Mouse (Mus musculus): Measurements from ENCODE around the gene Nxf1. TPM values are rescaled to one million over a fixed set of nuclear protein-coding genes. Genes with fewer than 3 reads are reported as not detected.

The Nxf1 gene
- polyA plus RNA-seq, 1 experiment from 2014 or later, result 120 TPM

DNA sequence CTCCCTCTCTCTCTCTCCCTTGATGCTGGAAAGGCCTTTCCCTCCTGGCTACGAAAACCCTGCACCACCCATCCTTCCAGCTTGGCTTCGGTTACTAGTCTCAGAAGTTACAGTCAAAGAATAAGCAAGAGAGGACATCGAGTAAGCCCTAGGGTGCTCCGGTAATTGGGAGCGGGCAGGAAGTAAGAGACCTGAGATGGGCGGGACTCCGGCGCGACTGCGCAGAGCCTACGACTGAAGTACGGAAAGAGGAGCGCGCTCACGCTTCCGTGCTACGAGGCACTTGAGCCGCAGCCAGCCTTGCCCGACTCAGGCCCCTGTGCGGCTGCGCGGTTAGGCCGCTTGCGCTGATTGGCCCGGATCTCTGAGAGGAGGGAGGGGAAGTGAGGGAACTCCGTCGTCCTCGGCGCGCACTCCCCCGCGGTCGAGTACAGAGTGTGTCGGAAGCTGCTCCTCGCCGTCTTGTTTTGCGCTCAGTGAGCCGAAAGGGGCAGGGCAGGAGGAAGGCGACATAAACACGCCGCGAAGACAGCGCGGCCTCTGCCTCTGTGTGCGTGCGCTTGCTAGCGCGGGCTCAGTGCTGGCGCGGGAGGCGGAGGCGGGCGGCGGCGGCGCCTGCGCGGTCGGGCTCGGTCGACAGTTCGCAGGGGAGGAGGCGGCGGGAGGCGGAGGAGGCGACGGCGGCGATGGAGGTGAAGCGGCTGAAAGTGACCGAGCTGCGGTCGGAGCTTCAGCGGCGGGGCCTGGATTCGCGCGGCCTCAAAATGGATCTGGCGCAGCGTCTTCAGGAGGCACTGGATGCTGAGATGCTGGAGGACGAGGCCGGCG lies 62.9 kb downstream of the Nxf1 start, which contains the start of gene Hnrnpul2:
TSS of gene Hnrnpul2 (plus strand) at position 415 of the 828 bp plus-strand sequence.
- Histone ChIP-seq H3K4me3 (ENCODE audit: low read depth, low read length) (peak within 1 kb of the TSS; percentile 99), H3K4me2 (ENCODE audit: low read depth, low read length) (peak within 1 kb of the TSS; percentile 98), H3K36me3 (ENCODE audit: control insufficient read depth, insufficient read depth, low read length) (peaks cover 18% of the 10 kb centered on the region), H3K4me1 (ENCODE audit: control insufficient read depth, insufficient read depth, low read length) (peaks cover 50% of the 10 kb centered on the region), H3K9ac (replicated peaks; ENCODE audit: low read depth, low read length) (peak within 1 kb of the TSS; percentile 90), H3K9me3 (ENCODE audit: control insufficient read depth, low read length) (no peaks in the 10 kb centered on the region), H3K27ac (ENCODE audit: low read depth, low read length) (peak within 1 kb of the TSS; percentile 98), H3K27me3 (ENCODE audit: control insufficient read depth, insufficient read depth, low read length) (no peaks in the 10 kb centered on the region)
- WGBS, result under 1% methylated on average over 81 of the region's 83 CpGs
- ATAC-seq (ENCODE audit: low read depth), result peak; percentile 97

Small RNA genes lying within 50 kb of the gene (microRNA-seq; reads per million reads assigned to microRNA genes)
- gene Mir6992, result not detected

Other genes with a start within 250 kb of the Nxf1 start
- gene Slc22a8, start 165.8 kb upstream of the Nxf1 start, polyA plus RNA-seq (2014; fragmentation: Nextera tagmentation; extraction: Ambion mirVana), result 5.5 and 7.2 TPM in 2 replicates
- 1.8 TPM in 1 of 2 replicates, not detected in the other for gene Slc22a6, start 139.0 kb upstream of the Nxf1 start, polyA plus RNA-seq (2014; fragmentation: Nextera tagmentation; extraction: Ambion mirVana)
- gene Chrm1, start 93.3 kb upstream of the Nxf1 start, polyA plus RNA-seq (2014; fragmentation: Nextera tagmentation; extraction: Ambion mirVana), result 0.19 and 0.26 TPM in 2 replicates
- 145 and 163 TPM in 2 replicates for gene Slc3a2, start 33.7 kb upstream of the Nxf1 start, polyA plus RNA-seq (2014; fragmentation: Nextera tagmentation; extraction: Ambion mirVana)
- gene Wdr74, start 21.2 kb upstream of the Nxf1 start, polyA plus RNA-seq (2014; fragmentation: Nextera tagmentation; extraction: Ambion mirVana), result 88.5 and 91.5 TPM in 2 replicates
- gene 1700092M07Rik, start 16.4 kb upstream of the Nxf1 start, polyA plus RNA-seq (2014; fragmentation: Nextera tagmentation; extraction: Ambion mirVana), result 1.8 and 2.6 TPM in 2 replicates
- gene Stx5a, start 15.7 kb upstream of the Nxf1 start, polyA plus RNA-seq (2014; fragmentation: Nextera tagmentation; extraction: Ambion mirVana), result 115 and 120 TPM in 2 replicates
- 223 and 263 TPM in 2 replicates for gene Tmem223, start 13.9 kb downstream of the Nxf1 start, polyA plus RNA-seq (2014; fragmentation: Nextera tagmentation; extraction: Ambion mirVana)
- gene Tmem179b, start 17.4 kb downstream of the Nxf1 start, polyA plus RNA-seq (2014; fragmentation: Nextera tagmentation; extraction: Ambion mirVana), result 25.9 and 32.7 TPM in 2 replicates
- gene Taf6l, start 29.3 kb downstream of the Nxf1 start, polyA plus RNA-seq (2014; fragmentation: Nextera tagmentation; extraction: Ambion mirVana), result 17.7 and 19.0 TPM in 2 replicates
- gene Polr2g, start 41.5 kb downstream of the Nxf1 start, polyA plus RNA-seq (2014; fragmentation: Nextera tagmentation; extraction: Ambion mirVana), result 141 and 153 TPM in 2 replicates
- 7.1 and 7.7 TPM in 2 replicates for gene Zbtb3, start 45.5 kb downstream of the Nxf1 start, polyA plus RNA-seq (2014; fragmentation: Nextera tagmentation; extraction: Ambion mirVana)
- 52.2 and 54.3 TPM in 2 replicates for gene Ttc9c, start 62.3 kb downstream of the Nxf1 start, polyA plus RNA-seq (2014; fragmentation: Nextera tagmentation; extraction: Ambion mirVana)
- gene Hnrnpul2, start 62.9 kb downstream of the Nxf1 start, polyA plus RNA-seq (2014; fragmentation: Nextera tagmentation; extraction: Ambion mirVana), result 9.1 and 9.5 TPM in 2 replicates
- gene AC129217.1, start 72.7 kb downstream of the Nxf1 start, polyA plus RNA-seq (2014; fragmentation: Nextera tagmentation; extraction: Ambion mirVana), result not detected in 2 replicates
- 86.3 and 94.5 TPM in 2 replicates for gene Bscl2, start 80.4 kb downstream of the Nxf1 start, polyA plus RNA-seq (2014; fragmentation: Nextera tagmentation; extraction: Ambion mirVana)
- gene Gng3, start 82.1 kb downstream of the Nxf1 start, polyA plus RNA-seq (2014; fragmentation: Nextera tagmentation; extraction: Ambion mirVana), result 459 and 608 TPM in 2 replicates
- gene Lrrn4cl, start 93.7 kb downstream of the Nxf1 start, polyA plus RNA-seq (2014; fragmentation: Nextera tagmentation; extraction: Ambion mirVana), result 0.99 and 1.3 TPM in 2 replicates
- gene Ubxn1, start 114.4 kb downstream of the Nxf1 start, polyA plus RNA-seq (2014; fragmentation: Nextera tagmentation; extraction: Ambion mirVana), result 135 and 142 TPM in 2 replicates
- gene Uqcc3, start 123.8 kb downstream of the Nxf1 start, polyA plus RNA-seq (2014; fragmentation: Nextera tagmentation; extraction: Ambion mirVana), result 63.2 and 64.1 TPM in 2 replicates
- gene Lbhd1, start 126.7 kb downstream of the Nxf1 start, polyA plus RNA-seq (2014; fragmentation: Nextera tagmentation; extraction: Ambion mirVana), result 30.8 and 31.7 TPM in 2 replicates
- not detected in 2 replicates for gene Gm49403, start 126.9 kb downstream of the Nxf1 start, polyA plus RNA-seq (2014; fragmentation: Nextera tagmentation; extraction: Ambion mirVana)
- gene 1810009A15Rik, start 131.8 kb downstream of the Nxf1 start, polyA plus RNA-seq (2014; fragmentation: Nextera tagmentation; extraction: Ambion mirVana), result 39.0 and 48.9 TPM in 2 replicates
- gene Gm49416, start 131.9 kb downstream of the Nxf1 start, polyA plus RNA-seq (2014; fragmentation: Nextera tagmentation; extraction: Ambion mirVana), result 0.39 TPM in 1 of 2 replicates, not detected in the other
- gene Ints5, start 135.9 kb downstream of the Nxf1 start, polyA plus RNA-seq (2014; fragmentation: Nextera tagmentation; extraction: Ambion mirVana), result 22.0 and 30.3 TPM in 2 replicates
- gene Ganab, start 141.0 kb downstream of the Nxf1 start, polyA plus RNA-seq (2014; fragmentation: Nextera tagmentation; extraction: Ambion mirVana), result 69.9 and 92.2 TPM in 2 replicates
- gene B3gat3, start 163.3 kb downstream of the Nxf1 start, polyA plus RNA-seq (2014; fragmentation: Nextera tagmentation; extraction: Ambion mirVana), result 66.3 and 67.2 TPM in 2 replicates
- gene Rom1, start 172.3 kb downstream of the Nxf1 start, polyA plus RNA-seq (2014; fragmentation: Nextera tagmentation; extraction: Ambion mirVana), result 1.1 and 1.7 TPM in 2 replicates
- 6.2 and 8.7 TPM in 2 replicates for gene Eml3, start 172.5 kb downstream of the Nxf1 start, polyA plus RNA-seq (2014; fragmentation: Nextera tagmentation; extraction: Ambion mirVana)
- gene Mta2, start 184.8 kb downstream of the Nxf1 start, polyA plus RNA-seq (2014; fragmentation: Nextera tagmentation; extraction: Ambion mirVana), result 29.1 and 33.7 TPM in 2 replicates
- 20.4 and 25.3 TPM in 2 replicates for gene Tut1, start 196.8 kb downstream of the Nxf1 start, polyA plus RNA-seq (2014; fragmentation: Nextera tagmentation; extraction: Ambion mirVana)
- gene Eef1g, start 210.0 kb downstream of the Nxf1 start, polyA plus RNA-seq (2014; fragmentation: Nextera tagmentation; extraction: Ambion mirVana), result 297 and 333 TPM in 2 replicates
- gene Ahnak, start 232.2 kb downstream of the Nxf1 start, polyA plus RNA-seq (2014; fragmentation: Nextera tagmentation; extraction: Ambion mirVana), result 2.7 and 3.7 TPM in 2 replicates